In genomic region chr6:83631815-83632214, GRCm38 (mm10) we compare ENCODE assay signal across 28 mouse cellular contexts. TPM values are rescaled to one million over a fixed set of nuclear protein-coding genes. Genes with fewer than 3 reads are reported as not detected.
A peak's percentile ranks its signal among the peaks of the same experiment; 100 is the strongest.
DNase-seq lines count a peak whose midpoint lies in the region; ATAC-seq and TF ChIP-seq lines count a peak whose summit lies in the region.
"Had no signal": no experiment of that assay in that cellular context is flagged by ENCODE, and none has a peak within 500 bp of the region (broad histone marks: within the 10 kb centered on the region; RNA-seq: fewer than 3 reads in every experiment).

No protein-coding gene starts in this region.

- no peak for TF ChIP-seq EP300 in liver, postnatal 0 days (IDR thresholded peaks at IDR 0.05; ENCODE audit: low read depth)

- intact Hi-C loops in heart, postnatal 36 days (cut with DNase I): no loop called here

- no peak overlapping the region for H3K9ac ChIP-seq in liver, postnatal 0 days (replicated peaks)
- no peak overlapping the region for H3K9ac ChIP-seq in liver, embryonic 12.5 days
- H3K9ac ChIP-seq: embryonic facial prominence, embryonic 12.5 days; forebrain, embryonic 13.5 days; forebrain, embryonic 15.5 days had no signal

- DNase-seq in heart, embryonic 10.5 days (ENCODE audit: low spot score): no peak
- DNase-seq in heart, postnatal 36 days: no peak
- no peak for DNase-seq in liver, postnatal 0 days
- DNase-seq: adrenal gland, adult 8-10 months; adrenal gland, postnatal 14 days; adrenal gland, postnatal 36 days; B cell, adult 2 months; cerebellum, adult 11-12 months; cerebellum, adult 2 months; cerebellum, adult 9-10 months; cerebellum, postnatal 10 days; cerebellum, postnatal 25 days had no signal

- TF ChIP-seq CTCF in liver, postnatal 0 days (IDR thresholded peaks at IDR 0.05; ENCODE audit: low read depth): no peak

- no peak overlapping the region for H3K4me2 ChIP-seq in liver, postnatal 0 days (ENCODE audit: low read depth, low read length)
- H3K4me2 ChIP-seq in liver, embryonic 12.5 days: no peak overlapping the region
- H3K4me2 ChIP-seq: embryonic facial prominence, embryonic 12.5 days; forebrain, embryonic 13.5 days; forebrain, embryonic 15.5 days had no signal

- H3K27me3 ChIP-seq in heart, embryonic 10.5 days (ENCODE audit: insufficient read depth, poor library complexity, severe bottlenecking): 0 out of 2 replicates have a peak, but pooled peaks cover 4% of the 10 kb centered on the region
- H3K27me3 ChIP-seq in liver, postnatal 0 days (ENCODE audit: insufficient read depth, low read length): no peaks in the 10 kb centered on the region
- H3K27me3 ChIP-seq in liver, embryonic 12.5 days (replicated peaks): peaks cover 19% of the 10 kb centered on the region; the same call in 1 of the 2 replicates
- H3K27me3 ChIP-seq in megakaryocyte, embryonic 14.5 days (replicated peaks): peaks cover 57% of the 10 kb centered on the region
- H3K27me3 ChIP-seq: embryonic facial prominence, embryonic 12.5 days; forebrain, embryonic 13.5 days; forebrain, embryonic 15.5 days had no signal

- H3K4me3 ChIP-seq in heart, embryonic 10.5 days: no peak overlapping the region
- H3K4me3 ChIP-seq in liver, postnatal 0 days (ENCODE audit: low read depth, low read length): no peak overlapping the region
- H3K4me3 ChIP-seq in liver, embryonic 12.5 days: no peak overlapping the region
- H3K4me3 ChIP-seq in megakaryocyte, embryonic 14.5 days (replicated peaks): peak overlapping the region; percentile 79
- H3K4me3 ChIP-seq: embryonic facial prominence, embryonic 10.5 days; embryonic facial prominence, embryonic 12.5 days; forebrain, embryonic 13.5 days; forebrain, embryonic 15.5 days had no signal

- peaks cover 37% of the 10 kb centered on the region for H3K4me1 ChIP-seq in heart, embryonic 10.5 days
- no peaks in the 10 kb centered on the region for H3K4me1 ChIP-seq in liver, postnatal 0 days (ENCODE audit: insufficient read depth)
- no peaks in the 10 kb centered on the region for H3K4me1 ChIP-seq in liver, embryonic 12.5 days
- H3K4me1 ChIP-seq in megakaryocyte, embryonic 14.5 days: peaks cover 3% of the 10 kb centered on the region; the same call in 1 of the 2 replicates
- H3K4me1 ChIP-seq: embryonic facial prominence, embryonic 12.5 days; forebrain, embryonic 13.5 days; forebrain, embryonic 15.5 days had no signal

- 76% methylated on average over 4 of the region's 4 CpGs for WGBS in heart, embryonic 10.5 days
- WGBS in liver, postnatal 0 days (ENCODE audit: insufficient replicate concordance): 75% methylated on average over 4 of the region's 4 CpGs
- WGBS in liver, embryonic 12.5 days (ENCODE audit: insufficient replicate concordance): 71% methylated on average over 4 of the region's 4 CpGs

- 0 out of 2 replicates have a peak overlapping the region, but pooled peaks have one; percentile 22 for H3K27ac ChIP-seq in heart, embryonic 10.5 days
- no peak overlapping the region for H3K27ac ChIP-seq in liver, postnatal 0 days (ENCODE audit: low read depth)
- H3K27ac ChIP-seq in liver, embryonic 12.5 days: no peak overlapping the region
- H3K27ac ChIP-seq: embryonic facial prominence, embryonic 10.5 days; embryonic facial prominence, embryonic 12.5 days; forebrain, embryonic 13.5 days; forebrain, embryonic 15.5 days had no signal

- no peaks in the 10 kb centered on the region for H3K36me3 ChIP-seq in heart, embryonic 10.5 days
- no peaks in the 10 kb centered on the region for H3K36me3 ChIP-seq in liver, postnatal 0 days (replicated peaks; ENCODE audit: insufficient read depth, low read length)
- no peaks in the 10 kb centered on the region for H3K36me3 ChIP-seq in liver, embryonic 12.5 days
- no peaks in the 10 kb centered on the region for H3K36me3 ChIP-seq in megakaryocyte, embryonic 14.5 days (replicated peaks; ENCODE audit: low read length)
- H3K36me3 ChIP-seq: embryonic facial prominence, embryonic 10.5 days; embryonic facial prominence, embryonic 12.5 days; forebrain, embryonic 15.5 days; G1E had no signal

- ATAC-seq in liver, postnatal 0 days: peak; percentile 62
- no peak for ATAC-seq in liver, embryonic 12.5 days
- no peak for ATAC-seq in megakaryocyte, adult 5-6 weeks (ENCODE audit: poor library complexity, severe bottlenecking)
- ATAC-seq: activated CD4-positive, CD25-positive, alpha-beta regulatory T cell, adult 4 months; CD4-positive, CD25-positive, alpha-beta regulatory T cell, adult 4 months; forebrain, embryonic 13.5 days; forebrain, embryonic 15.5 days; Patski had no signal

- H3K9me3 ChIP-seq in heart, embryonic 10.5 days: no peaks in the 10 kb centered on the region
- H3K9me3 ChIP-seq in liver, postnatal 0 days (ENCODE audit: low read length): no peaks in the 10 kb centered on the region
- no peaks in the 10 kb centered on the region for H3K9me3 ChIP-seq in liver, embryonic 12.5 days (replicated peaks)
- no peaks in the 10 kb centered on the region for H3K9me3 ChIP-seq in megakaryocyte, embryonic 14.5 days
- H3K9me3 ChIP-seq: embryonic facial prominence, embryonic 10.5 days; embryonic facial prominence, embryonic 12.5 days; forebrain, embryonic 13.5 days; forebrain, embryonic 15.5 days; G1E had no signal

RNA-seq across cellular contexts. Expression of gene Clec4f, which starts 24.2 kb away (rescaled TPM):
- polyA plus RNA-seq in heart, embryonic 10.5 days (2016; fragmentation: Nextera tagmentation; extraction: Ambion mirVana): not detected in 2 replicates
- not detected for total RNA-seq in heart, postnatal 36 days (2021)
- polyA plus RNA-seq in liver, postnatal 0 days (2015; fragmentation: Nextera tagmentation; extraction: Ambion mirVana): 72.5 and 75.0 TPM in 2 replicates
- polyA plus RNA-seq in liver, embryonic 12.5 days (2016; fragmentation: Nextera tagmentation; extraction: Ambion mirVana): 2.1 and 2.9 TPM in 2 replicates
- not detected in 2 replicates for polyA plus RNA-seq in megakaryocyte, embryonic 14.5 days (2012; ENCODE audit: insufficient read depth, low replicate concordance)
- not detected in 2 replicates for total RNA-seq in megakaryocyte, adult 5-6 weeks (2015)
- total RNA-seq in megakaryocyte, adult 5-6 weeks (2017): not detected in 2 replicates
- total RNA-seq: adrenal gland, adult 18-20 months; adrenal gland, adult 8-10 months; adrenal gland, postnatal 36 days; CH12.LX had no signal
- polyA plus RNA-seq: activated CD4-positive, CD25-positive, alpha-beta regulatory T cell, adult 4 months; CD4-positive, CD25-positive, alpha-beta regulatory T cell, adult 4 months; cerebellum, adult 2 months; cortical plate, adult 2 months; embryonic facial prominence, embryonic 10.5 days; embryonic facial prominence, embryonic 12.5 days; embryonic facial prominence, embryonic 14.5 days; forebrain, embryonic 11.5 days; forebrain, embryonic 13.5 days; forebrain, embryonic 15.5 days; G1E; Patski had no signal

RNA-seq across cellular contexts. Expression of gene Cd207, which starts 45.8 kb away (rescaled TPM):
- polyA plus RNA-seq in heart, embryonic 10.5 days (2016; fragmentation: Nextera tagmentation; extraction: Ambion mirVana): not detected in 2 replicates
- total RNA-seq in heart, postnatal 36 days (2021): under 1 TPM; 0.79 to 0.83 TPM
- 1.3 and 1.6 TPM in 2 replicates for polyA plus RNA-seq in liver, postnatal 0 days (2015; fragmentation: Nextera tagmentation; extraction: Ambion mirVana)
- polyA plus RNA-seq in liver, embryonic 12.5 days (2016; fragmentation: Nextera tagmentation; extraction: Ambion mirVana): 0.11 TPM in 1 of 2 replicates, not detected in the other
- polyA plus RNA-seq in megakaryocyte, embryonic 14.5 days (2012; ENCODE audit: insufficient read depth, low replicate concordance): not detected in 2 replicates
- total RNA-seq in megakaryocyte, adult 5-6 weeks (2015): not detected in 2 replicates
- total RNA-seq in megakaryocyte, adult 5-6 weeks (2017): not detected in 2 replicates
- total RNA-seq: CH12.LX, G1E had no signal
- polyA plus RNA-seq: activated CD4-positive, CD25-positive, alpha-beta regulatory T cell, adult 4 months; CD4-positive, CD25-positive, alpha-beta regulatory T cell, adult 4 months; cerebellum, adult 2 months; cortical plate, adult 2 months; embryonic facial prominence, embryonic 10.5 days; embryonic facial prominence, embryonic 12.5 days; embryonic facial prominence, embryonic 14.5 days; forebrain, embryonic 11.5 days; forebrain, embryonic 13.5 days; forebrain, embryonic 15.5 days; G1E; Patski had no signal

RNA-seq across cellular contexts. Expression of gene Stambp, which starts 59.3 kb away (rescaled TPM):
- 23.3 and 23.5 TPM in 2 replicates for polyA plus RNA-seq in heart, embryonic 10.5 days (2016; fragmentation: Nextera tagmentation; extraction: Ambion mirVana)
- 10 to 100 TPM; 11.9 to 13.8 TPM for total RNA-seq in heart, postnatal 36 days (2021)
- 8.6 and 9.1 TPM in 2 replicates for polyA plus RNA-seq in liver, postnatal 0 days (2015; fragmentation: Nextera tagmentation; extraction: Ambion mirVana)
- 11.7 and 13.4 TPM in 2 replicates for polyA plus RNA-seq in liver, embryonic 12.5 days (2016; fragmentation: Nextera tagmentation; extraction: Ambion mirVana)
- 3.3 and 3.7 TPM in 2 replicates for polyA plus RNA-seq in megakaryocyte, embryonic 14.5 days (2012; ENCODE audit: insufficient read depth, low replicate concordance)
- 46.6 and 48.9 TPM in 2 replicates for total RNA-seq in megakaryocyte, adult 5-6 weeks (2015)
- 9.0 and 18.0 TPM in 2 replicates for total RNA-seq in megakaryocyte, adult 5-6 weeks (2017)

Comparison
In these comparisons a context has a peak if more than half of its experiments do, and no peak if none do; other contexts are left out.
1. RNA of gene Clec4f, which starts 24.2 kb away (polyA plus RNA-seq): 72.5 to 75.0 TPM in liver, postnatal 0 days; 2.1 to 2.9 TPM in liver, embryonic 12.5 days, not detected in heart, embryonic 10.5 days and not detected in megakaryocyte, embryonic 14.5 days; every median in the first group is over 10 times any median in the second.